Mouse (Mus musculus) layer of hippocampus, adult 8-10 months (tissue): ENCODE results near the gene 4933415A04Rik. TPM values are rescaled to one million over a fixed set of nuclear protein-coding genes. Genes with fewer than 3 reads are reported as not detected.

ENCODE experiments used
- DNase-seq, 2 experiments: peaks; one replicate each; pipeline ENCODE4 v3.0.0; 2022; ENCODE audit warnings: low spot score in 2 of 2
- total RNA-seq, 4 experiments: library from RNA; stranded (reverse); gene quantifications; 2 replicates each; pipeline ENCODE4 v1.2.4; 2022

4933415A04Rik gene
- total RNA-seq, 4 experiments from 2014 or later: 1.3 to 3.0 (median 2.4) TPM

DNA sequence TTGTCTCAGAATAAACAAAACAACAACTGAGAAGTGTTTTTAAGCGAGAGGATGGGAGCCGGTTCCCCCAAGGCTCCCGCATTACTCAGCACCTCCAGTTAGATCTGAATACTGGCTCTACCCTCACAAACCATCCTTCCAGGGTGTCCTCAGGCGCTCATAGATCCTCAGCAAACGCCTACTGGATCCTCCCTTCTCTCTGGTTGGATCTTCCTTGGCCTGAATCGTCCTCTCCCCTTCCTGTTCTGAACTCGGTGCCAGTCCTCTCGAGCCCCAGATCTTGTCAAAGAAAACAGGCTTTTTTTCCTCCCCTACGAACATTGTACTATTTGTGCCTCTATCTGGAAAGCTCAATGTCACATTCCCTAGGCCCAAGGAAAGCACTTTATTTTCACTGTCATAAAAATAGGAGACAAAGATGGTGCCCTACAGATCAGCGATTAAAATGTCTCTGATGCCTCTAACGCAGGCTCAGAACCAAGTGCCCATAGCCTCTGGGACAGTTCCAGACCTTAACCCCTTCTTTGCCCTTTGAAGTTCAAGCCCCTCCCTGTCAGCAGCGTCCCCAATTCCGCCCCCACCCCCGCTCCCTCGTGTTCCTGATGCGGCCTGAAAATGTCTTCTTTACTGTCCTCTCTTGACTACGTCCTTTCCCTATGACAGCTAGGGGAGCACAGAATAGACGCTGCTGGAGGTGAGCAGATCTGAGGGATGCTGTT, 40.2 kb downstream of the 4933415A04Rik start:
- no peak for DNase-seq

DNA sequence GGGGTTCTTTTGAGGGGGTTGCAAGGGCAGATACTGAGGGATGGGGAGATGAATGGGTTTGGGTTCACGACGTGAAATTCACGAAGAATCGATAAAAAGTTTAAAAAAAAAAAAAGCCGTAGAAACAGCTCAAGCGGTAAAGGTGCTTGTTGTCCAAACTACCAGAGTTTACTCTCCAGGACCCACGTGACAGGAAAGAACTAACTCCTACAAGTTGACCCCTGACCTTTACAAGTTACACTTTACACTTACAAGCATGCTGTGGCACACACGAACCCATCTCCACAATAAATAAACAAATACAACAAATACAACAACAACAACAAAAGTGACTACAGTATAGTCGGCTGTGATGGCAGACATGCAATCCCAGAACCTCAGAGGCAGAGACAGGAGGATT, 44.8 kb downstream of the 4933415A04Rik start:
- DNase-seq: no peak

DNA sequence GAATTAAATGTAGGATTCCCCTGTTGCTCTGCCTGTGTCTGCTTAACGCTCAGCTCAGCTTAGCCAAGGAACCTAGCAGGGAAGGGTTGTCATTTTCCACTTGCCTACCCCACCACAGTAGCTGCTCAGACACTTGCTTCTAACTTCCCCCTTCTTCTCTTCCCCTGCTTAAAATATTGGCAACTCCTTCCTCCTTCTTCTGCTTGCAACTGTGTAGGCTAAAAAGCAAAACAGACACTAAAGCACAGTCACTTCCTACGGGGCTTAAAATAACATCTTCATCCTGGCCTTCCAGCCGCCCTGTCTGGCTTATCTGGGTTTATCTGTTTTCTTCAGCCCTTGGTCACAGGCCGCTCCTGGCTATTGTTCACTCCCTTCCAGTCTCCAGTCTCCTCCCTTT, 45.7 kb downstream of the 4933415A04Rik start:
- no peak for DNase-seq

DNA sequence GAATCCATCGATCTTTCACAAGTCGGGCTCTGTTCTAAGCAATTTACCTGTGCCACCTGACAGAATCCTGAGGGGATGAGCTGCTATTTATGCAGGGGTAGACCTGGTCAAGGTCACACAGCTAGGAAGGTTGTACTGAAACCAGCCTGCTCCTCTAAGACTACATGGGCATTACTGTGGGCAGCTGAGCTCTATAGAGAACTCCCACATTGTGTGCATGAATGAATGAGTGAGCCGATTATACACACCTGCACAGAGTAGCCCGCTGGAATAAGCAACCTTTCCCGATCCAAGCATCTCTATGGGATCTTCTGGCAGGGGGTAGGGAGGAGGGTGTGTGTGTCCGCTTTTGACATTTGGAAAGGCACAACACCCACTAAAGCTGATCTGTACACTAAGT, 46.3 kb downstream of the 4933415A04Rik start:
- no peak for DNase-seq

DNA sequence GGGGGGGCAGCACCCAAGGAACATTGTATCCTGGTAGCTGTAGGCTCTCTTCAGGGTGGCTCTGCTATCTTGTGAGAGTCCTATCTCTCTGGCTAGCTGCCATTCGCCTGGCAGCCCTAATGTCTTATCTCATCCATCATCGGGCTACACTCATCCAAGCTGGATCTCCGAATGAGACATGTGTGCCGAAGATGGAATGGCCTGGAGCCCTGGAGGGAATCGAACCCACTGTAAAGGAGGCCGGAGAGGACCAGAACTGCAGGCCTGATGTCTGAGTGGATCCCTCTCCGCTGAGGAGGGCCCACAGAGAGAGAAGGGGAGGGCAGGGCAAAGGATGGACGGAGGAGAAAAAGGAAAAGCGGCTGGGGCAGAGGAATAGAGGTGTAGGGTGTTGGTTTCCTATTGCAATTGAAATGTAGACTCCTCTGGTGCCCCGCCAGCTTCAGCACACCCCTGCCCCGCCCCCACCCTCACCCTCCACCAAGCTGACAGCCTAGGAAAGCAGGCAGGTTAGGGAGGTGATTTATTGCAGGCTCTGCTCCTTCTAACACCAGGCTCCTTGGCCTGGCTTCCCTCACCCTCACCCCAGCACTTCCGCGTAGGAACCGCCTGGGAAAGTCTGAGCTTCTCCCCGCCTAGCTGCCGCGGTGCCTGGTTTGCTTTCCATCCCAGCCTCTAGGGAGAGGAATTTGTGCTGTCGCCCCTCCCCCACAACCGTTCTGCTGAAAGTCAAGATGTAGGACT, 47.0 kb downstream of the 4933415A04Rik start:
- DNase-seq: peak in 1 of 2 experiments; percentile 50

DNA sequence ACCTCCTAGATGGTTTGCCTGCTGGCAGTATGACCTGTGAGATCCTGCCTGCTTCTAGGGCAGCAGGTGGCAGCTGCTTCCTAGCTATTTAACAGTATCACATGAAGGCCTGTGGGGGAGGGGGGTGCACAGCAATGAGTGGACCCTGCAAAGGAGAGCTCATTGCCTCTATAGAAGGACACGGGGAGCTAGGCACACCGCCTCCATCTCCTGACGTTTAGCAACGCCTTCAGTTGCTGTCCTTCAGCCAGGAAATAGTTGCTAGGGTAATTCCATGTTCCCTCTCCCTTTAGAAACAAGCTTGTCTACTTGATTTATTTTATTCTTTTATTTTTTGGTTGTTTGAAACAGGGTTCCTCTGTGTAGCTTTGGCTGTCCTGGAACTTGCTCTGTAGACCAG, 49.9 kb downstream of the 4933415A04Rik start:
- peak in 1 of 2 experiments; percentile 25 for DNase-seq

DNA sequence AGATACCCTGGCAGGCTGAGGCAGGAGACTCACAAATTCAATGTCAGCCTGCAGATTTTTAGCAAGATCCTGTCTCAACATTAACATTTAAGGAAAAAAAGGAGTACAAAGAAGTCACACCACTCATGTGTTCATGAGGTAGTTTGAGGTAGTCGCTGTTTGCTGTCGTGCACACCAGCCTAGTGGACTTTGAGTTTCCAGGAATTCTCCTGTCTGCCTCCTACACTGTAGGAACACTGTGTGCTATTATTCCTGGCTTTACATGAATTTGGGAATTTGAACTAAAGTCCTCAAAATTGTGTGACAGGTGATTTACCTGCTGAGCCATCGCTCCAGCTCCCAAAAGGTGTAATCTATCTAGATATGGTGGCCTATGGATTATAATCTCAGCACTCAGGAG, 51.6 kb downstream of the 4933415A04Rik start:
- no peak for DNase-seq

Other genes with a start within 250 kb of the 4933415A04Rik start
- gene Pttg1, start 160.8 kb upstream of the 4933415A04Rik start, total RNA-seq: 10 to 100 TPM; 26.2 to 36.5 (median 28.3) TPM
- 10 to 100 TPM; 42.3 to 55.9 (median 51.1) TPM for gene Slu7, start 153.3 kb upstream of the 4933415A04Rik start, total RNA-seq
- gene C1qtnf2, start 112.8 kb upstream of the 4933415A04Rik start, total RNA-seq: 1 to 10 TPM; 1.1 to 3.0 (median 2.1) TPM
- 10 to 100 TPM in 1 of 4 experiments, 1 to 10 TPM in 3; 7.5 to 10.4 (median 8.8) TPM for gene Ccnjl, start 58.3 kb upstream of the 4933415A04Rik start, total RNA-seq
- not detected for gene Fabp6, start 14.5 kb downstream of the 4933415A04Rik start, total RNA-seq
- 10 to 100 TPM; 65.0 to 71.6 (median 68.6) TPM for gene Pwwp2a, start 95.0 kb downstream of the 4933415A04Rik start, total RNA-seq
- 10 to 100 TPM; 56.2 to 68.4 (median 62.7) TPM for gene Ttc1, start 161.0 kb downstream of the 4933415A04Rik start, total RNA-seq